In the genomic region with DNA sequence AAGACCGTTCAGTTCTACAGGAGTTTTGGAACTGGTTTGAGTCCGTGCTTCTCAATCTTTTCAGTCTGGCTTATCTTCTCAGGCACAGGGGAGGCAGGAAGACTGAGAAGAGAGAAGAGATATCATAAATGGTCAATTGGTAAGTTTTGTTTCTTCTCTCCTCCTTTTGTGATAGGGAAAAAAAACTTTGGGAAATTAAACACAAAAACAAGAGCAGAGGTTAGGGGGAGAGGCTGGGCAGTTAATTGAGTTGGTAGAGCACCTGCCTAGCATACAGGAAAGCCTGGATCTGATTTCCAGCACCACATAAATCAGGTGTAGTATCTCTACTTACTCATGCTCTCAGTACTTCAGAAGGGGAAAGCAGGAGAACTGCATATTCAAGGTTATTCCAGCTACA, we compare ENCODE assay signal across 9 mouse cellular contexts. TPM values are rescaled to one million over a fixed set of nuclear protein-coding genes. Genes with fewer than 3 reads are reported as not detected.
DNase-seq lines count a peak whose midpoint lies in the region; ATAC-seq and TF ChIP-seq lines count a peak whose summit lies in the region.
"Had no signal": no experiment of that assay in that cellular context is flagged by ENCODE, and none has a peak within 500 bp of the region (broad histone marks: within the 10 kb centered on the region; RNA-seq: fewer than 3 reads in every experiment).

TSS of gene Sept6 (minus strand) at position 101 of the 400 bp plus-strand sequence.

- intact Hi-C loops in heart, postnatal 25 days (cut with DNase I) = no loop called here
- intact Hi-C loops in left cerebral cortex, postnatal 36 days (cut with DNase I) = no loop called here

- DNase-seq in heart, postnatal 0 days (ENCODE audit: low spot score) = no peak
- DNase-seq in heart, postnatal 25 days (ENCODE audit: low spot score) = no peak
- DNase-seq in Patski (ENCODE audit: low read depth, low spot score) = no peak
- DNase-seq in left cerebral cortex, postnatal 36 days (ENCODE audit: low spot score in 2 of 2) = no peak
- no peak for DNase-seq in ovary, postnatal 14 days (ENCODE audit: low spot score)
- DNase-seq in right cerebral cortex, postnatal 25 days = no peak
- DNase-seq in ovary, postnatal 36 days (ENCODE audit: low spot score) = no peak

- TF ChIP-seq CTCF in heart, postnatal 0 days (IDR thresholded peaks at IDR 0.05; ENCODE audit: low read depth) = no peak
- TF ChIP-seq CTCF in Patski (IDR thresholded peaks at IDR 0.05) = no peak

- WGBS in heart, postnatal 0 days = 60% methylated on average over 2 of the region's 2 CpGs
- 82% methylated on average over 2 of the region's 2 CpGs for WGBS in forebrain, embryonic 12.5 days

- no peaks in the 10 kb centered on the region for H3K9me3 ChIP-seq in heart, postnatal 0 days (replicated peaks; ENCODE audit: control insufficient read depth, low read length)
- H3K9me3 ChIP-seq in forebrain, embryonic 12.5 days = no peaks in the 10 kb centered on the region

- H3K4me3 ChIP-seq in heart, postnatal 0 days (ENCODE audit: low read depth, low read length) = no peak within 1 kb of the TSS
- no peak within 1 kb of the TSS for H3K4me3 ChIP-seq in forebrain, embryonic 12.5 days (replicated peaks)

- no peaks in the 10 kb centered on the region for H3K4me1 ChIP-seq in heart, postnatal 0 days (ENCODE audit: control insufficient read depth, insufficient read depth)
- 0 out of 2 replicates have a peak, but pooled peaks cover 3% of the 10 kb centered on the region for H3K4me1 ChIP-seq in forebrain, embryonic 12.5 days

- no peak within 1 kb of the TSS for H3K4me2 ChIP-seq in heart, postnatal 0 days (ENCODE audit: low read depth, low read length)
- no peak within 1 kb of the TSS for H3K4me2 ChIP-seq in forebrain, embryonic 12.5 days

- POLR2A ChIA-PET in Patski (lab: Charles Lee) = no interaction called here

- H3K27me3 ChIP-seq in heart, postnatal 0 days (ENCODE audit: control insufficient read depth, insufficient read depth, low read length) = no peaks in the 10 kb centered on the region
- peaks cover 15% of the 10 kb centered on the region for H3K27me3 ChIP-seq in Patski
- H3K27me3 ChIP-seq in forebrain, embryonic 12.5 days = no peaks in the 10 kb centered on the region

- in situ Hi-C loops in Patski (cut with MboI; ENCODE audit: low pct_unique_long_range_greater_than_20kb) = no loop called here

- ATAC-seq in heart, postnatal 0 days (ENCODE audit: insufficient read depth, low read depth) = no peak
- no peak for ATAC-seq in Patski
- ATAC-seq in forebrain, embryonic 12.5 days (ENCODE audit: low FRiP score) = no peak

- TF ChIP-seq EP300 in heart, postnatal 0 days (IDR thresholded peaks at IDR 0.05; ENCODE audit: low read depth) = no peak

- CTCF ChIA-PET in Patski (lab: Charles Lee) = no interaction called here

- no peak within 1 kb of the TSS for H3K27ac ChIP-seq in heart, postnatal 0 days (ENCODE audit: low read depth)
- H3K27ac ChIP-seq in forebrain, embryonic 12.5 days = no peak within 1 kb of the TSS
- H3K27ac ChIP-seq: macrophage had no signal

- no peak within 1 kb of the TSS for H3K9ac ChIP-seq in heart, postnatal 0 days (replicated peaks; ENCODE audit: low read depth, low read length)
- no peak within 1 kb of the TSS for H3K9ac ChIP-seq in forebrain, embryonic 12.5 days

- no peaks in the 10 kb centered on the region for H3K36me3 ChIP-seq in heart, postnatal 0 days (replicated peaks; ENCODE audit: control insufficient read depth, insufficient read depth, low read length)
- no peaks in the 10 kb centered on the region for H3K36me3 ChIP-seq in forebrain, embryonic 12.5 days (replicated peaks)

RNA-seq across cellular contexts. Expression of gene Sept6, which starts in this region (rescaled TPM):
- 53.1 and 73.5 TPM in 2 replicates for total RNA-seq in heart, postnatal 0 days (2014; rRNA removed; ENCODE audit: low replicate concordance)
- 22.1 and 22.3 TPM in 2 replicates for polyA plus RNA-seq in heart, postnatal 0 days (2015; fragmentation: Nextera tagmentation; extraction: Ambion mirVana)
- 1 to 10 TPM; 4.6 to 5.4 TPM for total RNA-seq in heart, postnatal 25 days (2021)
- polyA plus RNA-seq in Patski (2021) = 10.8 TPM
- polyA plus RNA-seq in forebrain, embryonic 12.5 days (2016; fragmentation: Nextera tagmentation; extraction: Ambion mirVana) = 45.8 and 48.9 TPM in 2 replicates
- 10 to 100 TPM; 57.4 to 68.4 TPM for total RNA-seq in left cerebral cortex, postnatal 36 days (2021)
